Mouse (Mus musculus) testis, adult 2 months (tissue): ENCODE results near the gene Smurf1.

Source experiments
- CTCF ChIP-seq: fragments of 200-500 bp; IDR thresholded peaks from 2 replicates; pipeline ENCODE4 v1.5.1; 2012; ENCODE audit warnings: low read depth, mild to moderate bottlenecking, inconsistent platforms, low read length, moderate library complexity; ENCODE audit not compliant: control insufficient read depth, insufficient read depth, insufficient replicate concordance
- POLR2A ChIP-seq: fragments of 200-500 bp; IDR thresholded peaks from 2 replicates; pipeline ENCODE4 v1.6.1; 2012; ENCODE audit warnings: low read depth, mild to moderate bottlenecking, inconsistent platforms, low read length, moderate library complexity; ENCODE audit not compliant: control insufficient read depth

DNA sequence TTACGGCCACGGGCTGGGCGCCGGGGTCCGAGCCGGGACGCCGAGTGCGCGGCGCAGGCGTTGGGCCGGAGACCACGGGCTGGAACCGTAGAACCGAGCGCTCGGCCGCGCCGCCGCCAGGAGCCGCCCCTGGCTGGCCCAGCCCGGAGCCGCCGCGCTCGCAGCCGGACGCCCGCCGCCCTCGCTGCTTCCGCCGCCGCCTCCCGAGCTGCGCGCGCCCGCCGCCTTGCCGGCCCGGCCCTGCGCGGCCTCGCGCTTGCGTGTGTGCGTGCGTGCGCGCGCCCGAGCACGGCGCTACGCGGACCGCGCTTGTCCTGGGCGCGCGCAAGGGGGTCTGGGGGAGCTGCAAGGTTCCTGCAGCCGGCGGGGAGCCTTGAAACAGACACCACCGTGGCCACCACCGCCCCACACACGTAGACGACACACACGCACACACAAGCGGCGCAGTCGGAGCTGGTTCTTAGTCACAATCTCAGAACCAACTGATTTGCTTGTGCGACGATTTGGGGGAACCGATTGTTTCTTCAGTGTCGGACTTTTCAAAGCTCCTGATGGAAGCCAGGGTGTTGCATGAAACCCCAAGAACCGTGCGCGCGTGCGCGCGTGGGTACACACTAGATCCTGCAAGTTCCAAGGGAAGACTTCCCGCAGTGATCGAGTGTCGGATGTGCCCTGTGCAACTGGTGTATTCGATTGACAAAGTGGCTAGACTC, at the start of gene Smurf1:
- TF ChIP-seq CTCF (no peak), POLR2A (peak; percentile 28)
